Mouse (Mus musculus): ENCODE results near the gene Itpk1. TPM values are rescaled to one million over a fixed set of nuclear protein-coding genes. Genes with fewer than 3 reads are reported as not detected.

Gene Itpk1
- polyA plus RNA-seq, 1 experiment from 2014 or later = 16.5 TPM

GRCm38 (mm10) chr12:102582441-102582840, 122.3 kb downstream of the Itpk1 start:
- WGBS = 79% methylated on average over 11 of the region's 11 CpGs
- no peak for DNase-seq (ENCODE audit: extremely low spot score, low spot score)
- Histone ChIP-seq H3K4me3 (no peak overlapping the region), H3K4me1 (0 out of 2 replicates have a peak, but pooled peaks cover 5% of the 10 kb centered on the region), H3K27ac (no peak overlapping the region), H3K36me3 (replicated peaks) (peaks cover 38% of the 10 kb centered on the region), H3K27me3 (ENCODE audit: poor library complexity, severe bottlenecking) (no peaks in the 10 kb centered on the region), H3K9me3 (no peaks in the 10 kb centered on the region)

DNA sequence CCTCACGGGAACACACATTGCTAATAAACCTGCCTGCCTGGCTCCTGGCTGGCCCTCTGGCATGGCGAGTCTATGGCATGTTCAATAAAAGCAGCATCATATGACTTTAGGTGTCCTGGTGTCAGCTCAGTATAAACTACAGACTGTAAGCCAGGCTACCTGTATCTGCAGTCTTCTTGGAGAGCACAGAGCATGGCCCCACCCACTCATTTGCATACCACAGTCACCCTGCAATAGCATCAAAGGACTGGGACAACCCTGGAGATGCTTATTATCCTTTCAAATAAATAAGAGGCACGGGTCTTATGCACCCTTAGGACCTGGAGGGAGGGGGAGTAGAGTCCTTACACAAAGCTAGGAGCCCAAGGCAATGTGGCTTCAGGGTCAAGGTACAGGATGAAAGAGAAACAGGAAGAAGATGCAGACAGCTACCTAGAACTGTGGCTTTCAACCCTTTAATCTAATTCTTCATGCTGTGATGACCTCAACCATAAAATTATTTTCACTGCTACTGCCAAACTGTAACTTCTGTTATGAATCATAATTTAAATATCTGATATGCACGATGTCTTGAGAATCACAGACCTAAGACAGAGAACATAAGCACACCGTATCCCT, 123.0 kb downstream of the Itpk1 start:
- WGBS = 82% methylated on average over 5 of the region's 5 CpGs
- no peak for DNase-seq (ENCODE audit: extremely low spot score, low spot score)
- H3K36me3 ChIP-seq (replicated peaks) = peaks cover 38% of the 10 kb centered on the region

GRCm38 (mm10) chr12:102579041-102579440, 125.7 kb downstream of the Itpk1 start:
- H3K27me3 ChIP-seq (ENCODE audit: poor library complexity, severe bottlenecking) = no peaks in the 10 kb centered on the region

More for the DNA sequence above, 123.0 kb downstream of the Itpk1 start:
- Histone ChIP-seq H3K4me1 (0 out of 2 replicates have a peak, but pooled peaks cover 5% of the 10 kb centered on the region), H3K4me3 (no peak overlapping the region), H3K27ac (no peak overlapping the region), H3K9me3 (no peaks in the 10 kb centered on the region), H3K27me3 (ENCODE audit: poor library complexity, severe bottlenecking) (no peaks in the 10 kb centered on the region)

DNA sequence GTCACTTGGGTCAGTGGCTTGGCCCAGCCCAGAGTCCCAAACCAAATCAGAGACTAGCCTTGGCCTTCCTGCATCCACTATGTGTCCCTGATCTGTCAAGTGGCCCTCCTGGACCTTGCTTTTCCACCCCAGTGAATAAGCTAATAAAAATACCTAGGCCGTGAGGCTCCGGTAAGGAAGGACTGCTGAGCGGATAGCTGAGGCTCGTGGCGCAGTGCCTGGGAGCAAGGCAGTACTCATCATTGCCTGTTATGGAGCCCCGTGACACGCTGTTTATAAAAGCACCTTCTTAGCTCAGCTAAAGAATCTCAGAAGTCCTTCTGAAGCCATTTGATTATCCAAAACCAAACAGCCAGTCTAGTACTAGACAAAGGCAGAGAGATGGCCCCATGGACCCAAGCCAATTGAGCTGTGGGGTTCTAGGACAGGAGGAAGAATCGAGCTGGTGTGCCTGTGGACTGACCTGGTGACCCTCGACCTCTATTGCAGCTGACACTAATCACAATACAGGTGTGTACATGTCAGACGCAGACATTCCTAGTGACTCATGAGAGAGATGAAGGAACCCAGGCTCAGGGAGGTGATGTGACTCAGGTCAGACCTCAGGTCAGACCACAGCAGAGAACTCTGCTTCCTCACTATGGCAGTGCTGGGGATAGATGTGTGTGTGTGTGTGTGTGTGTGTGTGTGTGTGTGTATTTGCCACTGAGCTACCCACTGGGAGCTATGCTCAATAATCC, 127.9 kb downstream of the Itpk1 start:
- DNase-seq (ENCODE audit: extremely low spot score, low spot score) = no peak
- WGBS = 93% methylated on average over 10 of the region's 10 CpGs
- 0 out of 2 replicates have a peak, but pooled peaks cover 5% of the 10 kb centered on the region for H3K4me1 ChIP-seq
- no peaks in the 10 kb centered on the region for H3K9me3 ChIP-seq
- H3K27me3 ChIP-seq (ENCODE audit: poor library complexity, severe bottlenecking) = no peaks in the 10 kb centered on the region
- H3K36me3 ChIP-seq (replicated peaks) = peaks cover 43% of the 10 kb centered on the region
- no peak overlapping the region for H3K4me3 ChIP-seq
- no peak overlapping the region for H3K27ac ChIP-seq

More at GRCm38 (mm10) chr12:102579041-102579440, 125.7 kb downstream of the Itpk1 start:
- no peaks in the 10 kb centered on the region for H3K9me3 ChIP-seq
- WGBS = 72% methylated on average over 6 of the region's 6 CpGs
- H3K4me3 ChIP-seq = no peak overlapping the region
- H3K4me1 ChIP-seq = 0 out of 2 replicates have a peak, but pooled peaks cover 5% of the 10 kb centered on the region
- peak; percentile 60 for DNase-seq (ENCODE audit: extremely low spot score, low spot score)
- H3K36me3 ChIP-seq (replicated peaks) = peaks cover 34% of the 10 kb centered on the region
- H3K27ac ChIP-seq = no peak overlapping the region

- Histone ChIP-seq H3K9me3 (no peaks in the 10 kb centered on the region), H3K27me3 (ENCODE audit: poor library complexity, severe bottlenecking) (no peaks in the 10 kb centered on the region), H3K4me1 (no peaks in the 10 kb centered on the region), H3K27ac (no peak overlapping the region), H3K36me3 (replicated peaks) (peaks cover 44% of the 10 kb centered on the region), H3K4me3 (no peak overlapping the region)
- DNase-seq (ENCODE audit: extremely low spot score, low spot score) = no peak
- WGBS = 85% methylated on average over 5 of the region's 5 CpGs
These were observed 129.0 kb downstream of the Itpk1 start for GRCm38 (mm10) chr12:102575541-102576329.

DNA sequence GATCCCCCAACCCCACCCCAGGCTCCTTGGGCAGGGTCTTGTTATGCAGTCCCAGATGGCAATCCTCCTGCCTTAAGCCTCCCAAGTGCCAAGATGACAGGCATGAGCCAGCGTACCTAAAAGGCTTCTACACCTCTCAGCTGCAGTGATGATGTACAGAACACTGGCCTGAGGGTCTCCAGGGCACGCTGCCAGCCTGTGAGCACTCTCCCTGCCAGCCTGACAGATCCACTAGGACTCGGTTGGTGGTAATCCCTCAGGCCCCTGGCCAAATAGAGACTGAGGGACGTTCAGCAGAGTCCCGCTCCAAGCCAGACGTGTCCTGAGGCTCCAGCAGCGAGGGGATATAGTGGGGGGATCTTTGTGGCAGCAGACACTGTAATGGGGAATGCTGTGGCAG, 131.7 kb downstream of the Itpk1 start:
- no peak overlapping the region for H3K27ac ChIP-seq
- H3K4me3 ChIP-seq = no peak overlapping the region
- H3K9me3 ChIP-seq = no peaks in the 10 kb centered on the region
- WGBS = 86% methylated on average over 7 of the region's 7 CpGs
- peaks cover 34% of the 10 kb centered on the region for H3K36me3 ChIP-seq (replicated peaks)
- no peaks in the 10 kb centered on the region for H3K27me3 ChIP-seq (ENCODE audit: poor library complexity, severe bottlenecking)
- H3K4me1 ChIP-seq = peaks cover 5% of the 10 kb centered on the region; the same call in 1 of the 2 replicates
- DNase-seq (ENCODE audit: extremely low spot score, low spot score) = no peak

GRCm38 (mm10) chr12:102571666-102572065, 133.1 kb downstream of the Itpk1 start:
- no peaks in the 10 kb centered on the region for H3K9me3 ChIP-seq
- peaks cover 5% of the 10 kb centered on the region; the same call in 1 of the 2 replicates for H3K4me1 ChIP-seq
- no peak overlapping the region for H3K27ac ChIP-seq
- no peaks in the 10 kb centered on the region for H3K27me3 ChIP-seq (ENCODE audit: poor library complexity, severe bottlenecking)
- H3K36me3 ChIP-seq (replicated peaks) = peaks cover 28% of the 10 kb centered on the region
- no peak overlapping the region for H3K4me3 ChIP-seq
- DNase-seq (ENCODE audit: extremely low spot score, low spot score) = no peak
- 89% methylated on average over 9 of the region's 9 CpGs for WGBS

DNA sequence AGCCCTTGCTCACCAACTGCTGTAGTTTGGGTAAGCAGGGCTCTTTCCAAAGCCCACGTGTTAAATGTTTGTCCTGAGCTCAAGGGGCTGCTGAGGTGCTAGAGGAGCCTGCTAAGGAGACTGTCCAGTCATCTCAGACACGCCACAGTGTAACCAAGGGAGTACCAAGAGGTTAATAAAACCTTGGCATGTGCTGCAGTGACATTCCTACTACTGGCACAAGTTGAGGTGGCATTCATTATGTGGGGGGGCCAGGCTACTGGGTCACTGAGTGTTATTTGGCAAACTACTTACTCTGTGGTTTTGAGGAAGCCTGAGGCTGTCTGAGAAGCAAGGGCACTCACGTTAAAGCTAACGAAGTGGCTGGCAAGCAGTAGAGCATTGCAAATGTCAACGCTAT, 134.0 kb downstream of the Itpk1 start:
- DNase-seq (ENCODE audit: extremely low spot score, low spot score) = no peak
- H3K4me1 ChIP-seq = peaks cover 5% of the 10 kb centered on the region; the same call in 1 of the 2 replicates
- H3K27ac ChIP-seq = no peak overlapping the region
- 89% methylated on average over 5 of the region's 5 CpGs for WGBS
- H3K4me3 ChIP-seq = no peak overlapping the region
- no peaks in the 10 kb centered on the region for H3K9me3 ChIP-seq
- H3K27me3 ChIP-seq (ENCODE audit: poor library complexity, severe bottlenecking) = no peaks in the 10 kb centered on the region
- H3K36me3 ChIP-seq (replicated peaks) = peaks cover 25% of the 10 kb centered on the region

DNA sequence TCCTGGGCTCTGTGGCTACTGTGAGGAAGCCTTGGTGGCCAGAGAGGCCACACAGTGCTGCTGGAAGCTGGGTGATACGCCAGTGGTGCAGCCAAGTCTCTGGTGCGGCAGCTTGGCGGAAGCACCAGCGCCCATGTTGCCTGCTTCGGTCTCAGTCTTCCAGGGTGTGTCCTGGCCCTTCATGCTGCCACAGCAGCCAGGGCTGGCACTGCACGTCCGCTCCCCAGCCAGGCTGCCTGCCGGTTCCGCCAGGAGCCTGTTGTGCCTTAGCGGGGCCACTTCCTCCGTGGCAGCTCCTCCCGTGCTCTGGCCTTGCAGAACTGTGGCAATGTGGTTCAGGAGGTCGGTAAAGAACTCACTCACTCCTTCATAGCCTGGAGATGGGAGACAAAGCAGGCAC, 134.6 kb downstream of the Itpk1 start:
- no peak for DNase-seq (ENCODE audit: extremely low spot score, low spot score)
- WGBS = 88% methylated on average over 13 of the region's 13 CpGs
- Histone ChIP-seq H3K4me3 (no peak overlapping the region), H3K9me3 (no peaks in the 10 kb centered on the region), H3K27ac (no peak overlapping the region), H3K27me3 (ENCODE audit: poor library complexity, severe bottlenecking) (no peaks in the 10 kb centered on the region), H3K36me3 (replicated peaks) (peaks cover 25% of the 10 kb centered on the region), H3K4me1 (peaks cover 5% of the 10 kb centered on the region; the same call in 1 of the 2 replicates)

DNA sequence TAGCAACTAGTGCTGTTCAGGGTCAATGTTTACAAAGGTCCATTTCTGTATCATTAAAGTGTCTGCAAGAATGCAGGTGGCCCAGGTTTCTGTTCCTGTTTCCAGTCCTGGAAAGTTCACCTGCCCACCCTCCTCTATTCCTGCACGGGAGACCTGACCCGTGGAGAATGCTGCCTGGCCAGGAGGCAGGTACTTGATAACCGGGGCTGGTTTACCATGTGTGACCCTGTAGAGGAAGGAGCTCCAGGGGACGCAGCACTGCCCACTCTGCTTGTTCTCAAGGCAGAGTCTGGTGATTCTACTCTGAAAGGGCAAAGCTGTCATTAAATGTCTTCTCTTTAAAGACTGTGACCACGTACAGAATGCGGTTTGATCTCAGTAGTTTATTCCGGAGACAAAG, 136.5 kb downstream of the Itpk1 start:
- no peak overlapping the region for H3K27ac ChIP-seq
- no peaks in the 10 kb centered on the region for H3K27me3 ChIP-seq (ENCODE audit: poor library complexity, severe bottlenecking)
- no peaks in the 10 kb centered on the region for H3K9me3 ChIP-seq
- peaks cover 11% of the 10 kb centered on the region for H3K36me3 ChIP-seq (replicated peaks)
- peaks cover 5% of the 10 kb centered on the region; the same call in 1 of the 2 replicates for H3K4me1 ChIP-seq
- 81% methylated on average over 7 of the region's 7 CpGs for WGBS
- no peak for DNase-seq (ENCODE audit: extremely low spot score, low spot score)
- H3K4me3 ChIP-seq = no peak overlapping the region

GRCm38 (mm10) chr12:102566951-102567350, 137.8 kb downstream of the Itpk1 start:
- Histone ChIP-seq H3K27ac (no peak overlapping the region), H3K4me3 (no peak overlapping the region), H3K27me3 (ENCODE audit: poor library complexity, severe bottlenecking) (no peaks in the 10 kb centered on the region), H3K4me1 (peaks cover 5% of the 10 kb centered on the region; the same call in 1 of the 2 replicates), H3K9me3 (no peaks in the 10 kb centered on the region), H3K36me3 (replicated peaks) (peaks cover 2% of the 10 kb centered on the region; the same call in 1 of the 2 replicates)
- no peak for DNase-seq (ENCODE audit: extremely low spot score, low spot score)
- WGBS = 89% methylated on average over 2 of the region's 2 CpGs

- Histone ChIP-seq H3K9me3 (no peaks in the 10 kb centered on the region), H3K27ac (no peak overlapping the region), H3K4me1 (peaks cover 5% of the 10 kb centered on the region; the same call in 1 of the 2 replicates), H3K36me3 (replicated peaks) (no peaks in the 10 kb centered on the region; the same call in 1 of the 2 replicates), H3K27me3 (ENCODE audit: poor library complexity, severe bottlenecking) (no peaks in the 10 kb centered on the region), H3K4me3 (no peak overlapping the region)
- WGBS = 85% methylated on average over 6 of the region's 6 CpGs
- DNase-seq (ENCODE audit: extremely low spot score, low spot score) = no peak
These were observed 139.6 kb downstream of the Itpk1 start for GRCm38 (mm10) chr12:102565086-102565485.

All from forebrain, embryonic 10.5 days (tissue).